Mouse (Mus musculus) left cerebral cortex, adult 18-20 months (tissue): ENCODE measurements around the gene Lypd4. TPM values are rescaled to one million over a fixed set of nuclear protein-coding genes. Genes with fewer than 3 reads are reported as not detected.
"Not testable (repeated sequence)": the region's sequence is repeated elsewhere in the genome, so short reads cannot be mapped to it uniquely, and the experiment has no call there.

Source experiments
- DNase-seq, 2 experiments: peaks; one replicate each; pipeline ENCODE4 v3.0.0; 2021 to 2022; ENCODE audit warnings: low spot score in 2 of 2, mixed read lengths in 1 of 2
- long read RNA-seq, 2 experiments: library from polyadenylated mRNA; stranded (forward); transcript quantifications; one replicate each; pipeline ENCODE4 v2.0.0; 2021
- total RNA-seq, 2 experiments: library from RNA; stranded (reverse); gene quantifications; 2 replicates each; pipeline ENCODE4 v1.2.3; 2021

The Lypd4 gene
- not detected for total RNA-seq
- long read RNA-seq, experiment 1: 0 reads
- long read RNA-seq, experiment 2: 0 reads

- no peak for DNase-seq
Observed at GRCm38 (mm10) chr7:24869532-24870165, at the start of gene Lypd4, which contains the start of gene Dmrtc2. Lypd4 (minus strand) TSS chr7:24869941. Dmrtc2 (plus strand) TSS chr7:24870057.

- DNase-seq: no peak
Observed at GRCm38 (mm10) chr7:24918763-24919323, 49.1 kb upstream of the Lypd4 start.

GRCm38 (mm10) chr7:24912480-24912879, 42.7 kb upstream of the Lypd4 start:
- no peak for DNase-seq

- no peak for DNase-seq
Observed at GRCm38 (mm10) chr7:24907211-24907748, 37.5 kb upstream of the Lypd4 start.

- DNase-seq: no peak
Observed at GRCm38 (mm10) chr7:24906551-24906950, 36.8 kb upstream of the Lypd4 start.

GRCm38 (mm10) chr7:24904936-24905335, 35.2 kb upstream of the Lypd4 start:
- DNase-seq: peak; percentile 50

- peak; percentile 94 to 98 for DNase-seq
Observed at GRCm38 (mm10) chr7:24904070-24904483, 34.3 kb upstream of the Lypd4 start.

GRCm38 (mm10) chr7:24903444-24903825, 33.7 kb upstream of the Lypd4 start:
- DNase-seq: no peak

- peak; percentile 25 to 36 for DNase-seq
Observed at GRCm38 (mm10) chr7:24902630-24903443, 33.1 kb upstream of the Lypd4 start, which contains the start of gene Arhgef1. Arhgef1 (plus strand) TSS chr7:24902912.

- DNase-seq: no peak
Observed at GRCm38 (mm10) chr7:24902264-24902629, 32.5 kb upstream of the Lypd4 start.

- DNase-seq: no peak
Observed at GRCm38 (mm10) chr7:24901842-24902241, 32.1 kb upstream of the Lypd4 start.

- DNase-seq: no peak
Observed at GRCm38 (mm10) chr7:24901114-24901513, 31.4 kb upstream of the Lypd4 start.

GRCm38 (mm10) chr7:24897959-24898358, 28.2 kb upstream of the Lypd4 start:
- DNase-seq: no peak

GRCm38 (mm10) chr7:24897224-24897623, 27.5 kb upstream of the Lypd4 start, which contains the start of gene Cd79a:
Cd79a (plus strand) TSS chr7:24897381.
- DNase-seq: no peak

- DNase-seq: no peak
Observed at GRCm38 (mm10) chr7:24896269-24896668, 26.5 kb upstream of the Lypd4 start.

- DNase-seq: not testable (repeated sequence)
Observed at GRCm38 (mm10) chr7:24895749-24896148, 26.0 kb upstream of the Lypd4 start.

- no peak for DNase-seq
Observed at GRCm38 (mm10) chr7:24892125-24892583, 22.4 kb upstream of the Lypd4 start.

GRCm38 (mm10) chr7:24891241-24892124, 21.7 kb upstream of the Lypd4 start:
- DNase-seq: no peak

- DNase-seq: peak; percentile 67 to 77
Observed at GRCm38 (mm10) chr7:24890281-24891216, 20.8 kb upstream of the Lypd4 start.
